Mouse (Mus musculus) cerebellum, adult 2 months (tissue): ENCODE results near the gene Nanp.

Experiments used
- CTCF ChIP-seq: fragments of 200-500 bp; IDR thresholded peaks from 2 replicates; pipeline ENCODE4 v1.5.1; 2011; ENCODE audit warnings: low read depth, mild to moderate bottlenecking, control low read depth, low read length, moderate library complexity, borderline replicate concordance; ENCODE audit not compliant: insufficient read depth
- POLR2A ChIP-seq: fragments of 200-500 bp; IDR thresholded peaks from 2 replicates; pipeline ENCODE4 v1.6.1; 2011; ENCODE audit warnings: low read length, control low read depth, borderline replicate concordance; ENCODE audit not compliant: insufficient read depth

- no peak for TF ChIP-seq POLR2A
- no peak for TF ChIP-seq CTCF
Observed at GRCm38 (mm10) chr2:151037876-151038552, 1.2 kb downstream of the Nanp start.
